Mouse (Mus musculus): ENCODE data around the gene Rbm38. TPM values are rescaled to one million over a fixed set of nuclear protein-coding genes. Genes with fewer than 3 reads are reported as not detected.

Rbm38 gene
- polyA plus RNA-seq, 1 experiment from 2014 or later, result 350 TPM

DNA sequence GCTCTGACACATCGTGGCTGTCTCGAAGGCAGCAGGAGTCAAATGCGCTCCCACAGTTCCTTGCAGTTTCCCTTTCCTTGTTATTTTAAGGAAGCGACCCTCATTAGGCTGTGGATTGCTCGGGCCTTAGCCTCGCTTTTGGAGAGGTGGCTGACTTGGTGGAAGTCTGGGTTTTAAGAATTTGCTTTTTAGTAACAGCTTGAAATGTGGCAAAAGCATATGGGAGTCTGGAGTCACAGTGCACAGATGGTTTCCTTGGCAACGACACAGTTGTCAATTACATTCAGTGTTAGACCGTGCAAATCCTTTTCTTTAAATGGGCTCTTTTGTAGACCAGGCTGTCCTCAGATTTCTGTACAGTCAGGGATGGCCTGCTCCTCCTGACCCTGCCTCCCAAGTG, 19.4 kb upstream of the Rbm38 start:
- Histone ChIP-seq H3K27me3 (ENCODE audit: control insufficient read depth, insufficient read depth, low read depth, low read length) (no peaks in the 10 kb centered on the region; the same call in 1 of the 2 replicates), H3K9me3 (replicated peaks; ENCODE audit: control insufficient read depth, low read length) (no peaks in the 10 kb centered on the region), H3K9ac (ENCODE audit: low read depth, low read length) (peak overlapping the region; percentile 93), H3K27ac (ENCODE audit: low read length) (peak overlapping the region; percentile 99), H3K36me3 (ENCODE audit: control insufficient read depth, insufficient read depth) (peaks cover 29% of the 10 kb centered on the region), H3K4me3 (ENCODE audit: low read depth, low read length) (peak overlapping the region; percentile 95), H3K4me2 (ENCODE audit: low read depth, low read length) (peak overlapping the region; percentile 77), H3K4me1 (ENCODE audit: control insufficient read depth, low read depth, low read length) (peaks cover 18% of the 10 kb centered on the region)
- no peak for ATAC-seq (ENCODE audit: low read depth)
- 12% methylated on average over 8 of the region's 8 CpGs for WGBS (ENCODE audit: insufficient replicate concordance)

DNA sequence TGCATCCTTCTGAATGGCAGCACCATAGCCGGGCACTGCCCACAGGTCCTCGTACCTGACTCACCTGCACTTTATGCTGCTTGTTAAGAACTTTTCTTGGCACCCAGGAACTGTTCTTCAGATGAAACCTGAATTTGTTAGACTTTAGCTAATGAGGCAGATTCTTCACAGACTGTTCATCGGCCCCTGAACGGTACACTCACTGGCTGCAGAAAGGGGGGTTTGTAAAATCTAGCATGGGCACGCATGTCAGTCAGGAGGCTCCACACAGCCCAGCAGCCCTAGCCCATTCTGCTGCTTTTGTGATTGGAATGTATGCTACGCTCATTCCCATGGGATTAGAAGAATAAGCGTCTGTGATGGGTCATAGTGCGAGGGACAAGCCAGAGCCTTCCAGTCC, 16.6 kb upstream of the Rbm38 start:
- ATAC-seq (ENCODE audit: low read depth), result no peak
- H3K27ac ChIP-seq (ENCODE audit: low read length), result no peak overlapping the region
- H3K4me1 ChIP-seq (ENCODE audit: control insufficient read depth, low read depth, low read length), result peaks cover 18% of the 10 kb centered on the region
- no peak overlapping the region for H3K4me2 ChIP-seq (ENCODE audit: low read depth, low read length)
- no peak overlapping the region for H3K9ac ChIP-seq (ENCODE audit: low read depth, low read length)
- H3K27me3 ChIP-seq (ENCODE audit: control insufficient read depth, insufficient read depth, low read depth, low read length), result no peaks in the 10 kb centered on the region
- no peak overlapping the region for H3K4me3 ChIP-seq (ENCODE audit: low read depth, low read length)
- H3K36me3 ChIP-seq (ENCODE audit: control insufficient read depth, insufficient read depth), result peaks cover 54% of the 10 kb centered on the region
- WGBS (ENCODE audit: insufficient replicate concordance), result 93% methylated on average over 8 of the region's 8 CpGs
- no peaks in the 10 kb centered on the region for H3K9me3 ChIP-seq (replicated peaks; ENCODE audit: control insufficient read depth, low read length)

DNA sequence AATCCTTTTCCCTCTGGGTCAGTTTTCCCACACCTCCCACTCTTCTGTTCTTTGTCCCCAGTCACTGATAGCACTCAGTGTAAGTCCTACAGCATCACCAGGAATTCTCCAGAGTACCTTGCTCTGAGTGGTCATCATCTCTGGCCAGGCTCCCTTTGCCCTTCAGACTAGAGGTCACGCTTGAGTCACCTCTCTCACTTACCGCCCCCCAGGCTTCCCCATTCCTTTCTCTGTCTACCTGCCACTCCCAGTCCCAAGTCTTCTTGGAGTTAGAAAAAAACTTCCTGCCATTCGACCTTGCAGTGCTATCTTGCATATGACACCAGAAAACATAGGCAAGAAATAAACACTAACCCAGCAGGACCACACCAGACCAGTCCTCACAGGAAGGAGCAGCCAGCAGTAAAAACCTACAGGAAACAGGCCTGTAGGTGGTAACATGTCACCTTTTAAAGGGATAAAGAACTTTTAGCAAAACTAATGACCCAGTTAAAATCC, 10.0 kb upstream of the Rbm38 start:
- H3K4me1 ChIP-seq (ENCODE audit: control insufficient read depth, low read depth, low read length), result no peaks in the 10 kb centered on the region

DNA sequence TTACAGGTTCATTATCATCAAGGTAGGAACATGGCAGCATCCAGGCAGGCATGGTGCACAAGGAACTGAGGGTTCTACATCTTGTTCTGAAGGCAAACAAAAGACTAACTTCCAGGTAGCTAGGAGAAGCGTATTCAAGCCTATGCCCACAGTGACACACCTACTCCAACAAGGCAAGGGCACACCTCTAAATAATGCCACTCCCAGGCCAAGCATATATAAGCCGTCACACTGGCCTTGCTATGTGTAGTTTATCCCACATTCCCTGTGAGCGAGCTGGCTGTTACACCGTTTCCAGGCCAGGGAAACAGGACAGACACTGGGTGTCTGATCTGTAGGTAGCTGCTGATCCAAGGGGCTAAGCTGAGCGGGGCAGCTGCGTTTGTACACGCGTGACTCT, 8.9 kb upstream of the Rbm38 start:
- 91% methylated on average over 8 of the region's 8 CpGs for WGBS (ENCODE audit: insufficient replicate concordance)
- ATAC-seq (ENCODE audit: low read depth), result no peak

More for the DNA sequence above, 10.0 kb upstream of the Rbm38 start:
- Histone ChIP-seq H3K27ac (ENCODE audit: low read length) (no peak overlapping the region), H3K27me3 (ENCODE audit: control insufficient read depth, insufficient read depth, low read depth, low read length) (no peaks in the 10 kb centered on the region), H3K36me3 (ENCODE audit: control insufficient read depth, insufficient read depth) (peaks cover 92% of the 10 kb centered on the region), H3K4me3 (ENCODE audit: low read depth, low read length) (no peak overlapping the region), H3K9ac (ENCODE audit: low read depth, low read length) (no peak overlapping the region), H3K9me3 (replicated peaks; ENCODE audit: control insufficient read depth, low read length) (no peaks in the 10 kb centered on the region), H3K4me2 (ENCODE audit: low read depth, low read length) (no peak overlapping the region)
- no peak for ATAC-seq (ENCODE audit: low read depth)
- 70% methylated on average over 3 of the region's 3 CpGs for WGBS (ENCODE audit: insufficient replicate concordance)

DNA sequence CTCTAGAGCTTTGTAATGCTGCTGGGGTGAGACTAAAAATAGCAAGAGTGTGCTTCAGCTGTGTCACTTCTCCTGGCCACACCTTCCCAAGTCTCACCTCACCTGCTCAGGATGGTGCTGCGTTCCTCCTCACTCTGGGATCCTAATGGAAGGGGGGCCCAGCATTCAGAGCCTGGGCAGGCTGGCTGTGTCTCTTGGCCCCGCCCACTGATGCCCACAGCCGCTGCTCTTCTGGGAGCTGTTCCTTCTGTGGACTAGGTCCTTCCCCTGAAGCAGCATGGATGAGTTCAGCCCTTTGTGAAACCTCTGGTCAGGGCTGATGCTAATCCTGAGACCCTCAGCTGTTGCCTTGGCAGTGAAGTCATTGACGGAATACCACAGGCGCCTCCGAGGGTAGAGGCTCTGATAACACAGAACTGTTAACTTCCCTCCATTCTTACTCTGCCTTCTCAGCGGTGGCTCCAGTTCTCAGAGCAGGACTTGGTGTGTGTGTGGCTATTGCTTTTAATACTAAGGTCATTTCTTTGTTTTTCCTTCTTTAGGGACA, 5.5 kb upstream of the Rbm38 start:
- H3K9me3 ChIP-seq (replicated peaks; ENCODE audit: control insufficient read depth, low read length), result no peaks in the 10 kb centered on the region
- no peak overlapping the region for H3K4me2 ChIP-seq (ENCODE audit: low read depth, low read length)
- H3K4me3 ChIP-seq (ENCODE audit: low read depth, low read length), result no peak overlapping the region
- WGBS (ENCODE audit: insufficient replicate concordance), result 57% methylated on average over 7 of the region's 7 CpGs
- H3K36me3 ChIP-seq (ENCODE audit: control insufficient read depth, insufficient read depth), result peaks cover 56% of the 10 kb centered on the region
- no peak overlapping the region for H3K27ac ChIP-seq (ENCODE audit: low read length)
- ATAC-seq (ENCODE audit: low read depth), result no peak
- no peaks in the 10 kb centered on the region for H3K27me3 ChIP-seq (ENCODE audit: control insufficient read depth, insufficient read depth, low read depth, low read length)
- H3K9ac ChIP-seq (ENCODE audit: low read depth, low read length), result no peak overlapping the region
- H3K4me1 ChIP-seq (ENCODE audit: control insufficient read depth, low read depth, low read length), result peaks cover 22% of the 10 kb centered on the region

More for the DNA sequence above, 8.9 kb upstream of the Rbm38 start:
- no peaks in the 10 kb centered on the region for H3K4me1 ChIP-seq (ENCODE audit: control insufficient read depth, low read depth, low read length)
- H3K36me3 ChIP-seq (ENCODE audit: control insufficient read depth, insufficient read depth), result peaks cover 90% of the 10 kb centered on the region
- H3K9ac ChIP-seq (ENCODE audit: low read depth, low read length), result no peak overlapping the region
- H3K4me2 ChIP-seq (ENCODE audit: low read depth, low read length), result no peak overlapping the region
- H3K27me3 ChIP-seq (ENCODE audit: control insufficient read depth, insufficient read depth, low read depth, low read length), result no peaks in the 10 kb centered on the region
- H3K27ac ChIP-seq (ENCODE audit: low read length), result no peak overlapping the region
- H3K9me3 ChIP-seq (replicated peaks; ENCODE audit: control insufficient read depth, low read length), result no peaks in the 10 kb centered on the region
- no peak overlapping the region for H3K4me3 ChIP-seq (ENCODE audit: low read depth, low read length)

DNA sequence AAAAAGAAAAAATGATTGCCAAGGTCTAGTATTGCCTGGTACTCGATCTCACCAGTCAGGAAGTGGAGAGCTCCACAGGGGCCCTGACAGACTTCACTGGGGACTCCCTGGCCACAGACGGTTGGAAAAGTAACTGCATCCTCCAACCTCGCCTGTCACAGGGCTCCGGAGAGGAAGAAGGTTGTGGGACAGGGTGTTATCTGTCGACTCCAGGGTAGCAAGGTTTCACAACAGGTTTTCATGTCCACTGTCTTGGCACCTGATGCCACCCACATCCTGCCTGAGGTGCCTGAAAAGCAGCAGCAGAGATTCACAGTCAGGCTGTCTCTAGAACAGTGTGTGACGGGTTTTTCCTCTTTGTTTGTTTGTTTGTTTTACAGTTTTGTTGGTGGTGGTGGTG, 2.4 kb upstream of the Rbm38 start:
- no peak overlapping the region for H3K9ac ChIP-seq (ENCODE audit: low read depth, low read length)
- H3K4me1 ChIP-seq (ENCODE audit: control insufficient read depth, low read depth, low read length), result peaks cover 39% of the 10 kb centered on the region
- H3K27me3 ChIP-seq (ENCODE audit: control insufficient read depth, insufficient read depth, low read depth, low read length), result no peaks in the 10 kb centered on the region
- no peaks in the 10 kb centered on the region for H3K9me3 ChIP-seq (replicated peaks; ENCODE audit: control insufficient read depth, low read length)
- WGBS (ENCODE audit: insufficient replicate concordance), result 9% methylated on average over 6 of the region's 6 CpGs
- no peak overlapping the region for H3K4me3 ChIP-seq (ENCODE audit: low read depth, low read length)
- ATAC-seq (ENCODE audit: low read depth), result no peak
- peaks cover 31% of the 10 kb centered on the region for H3K36me3 ChIP-seq (ENCODE audit: control insufficient read depth, insufficient read depth)
- no peak overlapping the region for H3K4me2 ChIP-seq (ENCODE audit: low read depth, low read length)
- peak overlapping the region; percentile 31; the same call in 1 of the 2 replicates for H3K27ac ChIP-seq (ENCODE audit: low read length)

GRCm38 (mm10) chr2:173018618-173019017, 1.7 kb upstream of the Rbm38 start:
- Histone ChIP-seq H3K4me1 (ENCODE audit: control insufficient read depth, low read depth, low read length) (peaks cover 42% of the 10 kb centered on the region), H3K4me2 (ENCODE audit: low read depth, low read length) (peak overlapping the region; percentile 4; the same call in 1 of the 2 replicates)
- WGBS (ENCODE audit: insufficient replicate concordance), result 13% methylated on average over 8 of the region's 8 CpGs

GRCm38 (mm10) chr2:173019322-173019721, 976 bp upstream of the Rbm38 start:
- no peak for ATAC-seq (ENCODE audit: low read depth)
- H3K36me3 ChIP-seq (ENCODE audit: control insufficient read depth, insufficient read depth), result peaks cover 31% of the 10 kb centered on the region
- H3K9ac ChIP-seq (ENCODE audit: low read depth, low read length), result peak overlapping the region; percentile 59
- WGBS (ENCODE audit: insufficient replicate concordance), result 10% methylated on average over 9 of the region's 9 CpGs
- H3K9me3 ChIP-seq (replicated peaks; ENCODE audit: control insufficient read depth, low read length), result no peaks in the 10 kb centered on the region
- H3K4me2 ChIP-seq (ENCODE audit: low read depth, low read length), result peak overlapping the region; percentile 90
- no peaks in the 10 kb centered on the region for H3K27me3 ChIP-seq (ENCODE audit: control insufficient read depth, insufficient read depth, low read depth, low read length)
- H3K4me3 ChIP-seq (ENCODE audit: low read depth, low read length), result peak overlapping the region; percentile 60
- H3K27ac ChIP-seq (ENCODE audit: low read length), result peak overlapping the region; percentile 32; the same call in 1 of the 2 replicates
- peaks cover 47% of the 10 kb centered on the region for H3K4me1 ChIP-seq (ENCODE audit: control insufficient read depth, low read depth, low read length)

More at GRCm38 (mm10) chr2:173018618-173019017, 1.7 kb upstream of the Rbm38 start:
- H3K27ac ChIP-seq (ENCODE audit: low read length), result peak overlapping the region; percentile 31; the same call in 1 of the 2 replicates
- H3K36me3 ChIP-seq (ENCODE audit: control insufficient read depth, insufficient read depth), result peaks cover 31% of the 10 kb centered on the region
- H3K27me3 ChIP-seq (ENCODE audit: control insufficient read depth, insufficient read depth, low read depth, low read length), result no peaks in the 10 kb centered on the region
- H3K9me3 ChIP-seq (replicated peaks; ENCODE audit: control insufficient read depth, low read length), result no peaks in the 10 kb centered on the region
- H3K9ac ChIP-seq (ENCODE audit: low read depth, low read length), result peak overlapping the region; percentile 8; the same call in 1 of the 2 replicates
- no peak for ATAC-seq (ENCODE audit: low read depth)
- no peak overlapping the region for H3K4me3 ChIP-seq (ENCODE audit: low read depth, low read length)

GRCm38 (mm10) chr2:173019790-173020189, 508 bp upstream of the Rbm38 start:
- no peaks in the 10 kb centered on the region for H3K9me3 ChIP-seq (replicated peaks; ENCODE audit: control insufficient read depth, low read length)
- peaks cover 31% of the 10 kb centered on the region for H3K36me3 ChIP-seq (ENCODE audit: control insufficient read depth, insufficient read depth)
- peak overlapping the region; percentile 90 for H3K4me2 ChIP-seq (ENCODE audit: low read depth, low read length)
- peaks cover 51% of the 10 kb centered on the region for H3K4me1 ChIP-seq (ENCODE audit: control insufficient read depth, low read depth, low read length)
- WGBS (ENCODE audit: insufficient replicate concordance), result under 1% methylated on average over 29 of the region's 29 CpGs
- no peaks in the 10 kb centered on the region for H3K27me3 ChIP-seq (ENCODE audit: control insufficient read depth, insufficient read depth, low read depth, low read length)
- peak; percentile 76 for ATAC-seq (ENCODE audit: low read depth)
- H3K4me3 ChIP-seq (ENCODE audit: low read depth, low read length), result peak overlapping the region; percentile 60
- H3K27ac ChIP-seq (ENCODE audit: low read length), result peak overlapping the region; percentile 32
- H3K9ac ChIP-seq (ENCODE audit: low read depth, low read length), result peak overlapping the region; percentile 59

Measured in liver, embryonic 16.5 days (tissue).